Mouse (Mus musculus) midbrain, embryonic 10.5 days (tissue): ENCODE measurements around the gene Haghl. TPM values are rescaled to one million over a fixed set of nuclear protein-coding genes. Genes with fewer than 3 reads are reported as not detected.

Source experiments
- DNase-seq: peaks from one replicate; pipeline ENCODE4 v3.0.0-alpha.2; 2017; ENCODE audit warnings: low spot score
- H3K27ac ChIP-seq: fragments of 300-500 bp; sonication (generic); replicated peaks from 2 replicates; pipeline ENCODE4 v1.5.1; 2016; ENCODE audit warnings: mild to moderate bottlenecking
- H3K27me3 ChIP-seq: fragments of 300-500 bp; sonication (generic); 2 replicates; pipeline ENCODE4 v1.6.1; 2016; ENCODE audit warnings: low read depth, mild to moderate bottlenecking; ENCODE audit not compliant: poor library complexity, severe bottlenecking
- H3K36me3 ChIP-seq: fragments of 300-500 bp; sonication (generic); 2 replicates; pipeline ENCODE4 v1.6.1; 2016; ENCODE audit warnings: mild to moderate bottlenecking, moderate library complexity
- H3K4me1 ChIP-seq: fragments of 300-500 bp; sonication (generic); 2 replicates; pipeline ENCODE4 v1.6.1; 2016
- H3K4me3 ChIP-seq: fragments of 300-500 bp; sonication (generic); 2 replicates; pipeline ENCODE4 v1.5.1; 2016; ENCODE audit warnings: mild to moderate bottlenecking, moderate library complexity
- H3K9me3 ChIP-seq: fragments of 300-500 bp; sonication (generic); replicated peaks from 2 replicates; pipeline ENCODE4 v1.6.1; 2016; ENCODE audit warnings: mild to moderate bottlenecking
- WGBS: fragments of 180-500 bp; shearing (Covaris S2); methylation state at CpG from one replicate; pipeline ENCODE4 v1.1.7; 2016; 5-methylcytosine and 5-hydroxymethylcytosine counted together
- polyA plus RNA-seq: library from polyadenylated mRNA; unstranded; fragments of >200 nt; fragmentation: Nextera tagmentation; extraction: Ambion mirVana; gene quantifications from 2 replicates; pipeline ENCODE4 v1.2.1, GENCODE M21; 2016

The Haghl gene
- polyA plus RNA-seq, 1 experiment from 2014 or later = 75.8 TPM

DNA sequence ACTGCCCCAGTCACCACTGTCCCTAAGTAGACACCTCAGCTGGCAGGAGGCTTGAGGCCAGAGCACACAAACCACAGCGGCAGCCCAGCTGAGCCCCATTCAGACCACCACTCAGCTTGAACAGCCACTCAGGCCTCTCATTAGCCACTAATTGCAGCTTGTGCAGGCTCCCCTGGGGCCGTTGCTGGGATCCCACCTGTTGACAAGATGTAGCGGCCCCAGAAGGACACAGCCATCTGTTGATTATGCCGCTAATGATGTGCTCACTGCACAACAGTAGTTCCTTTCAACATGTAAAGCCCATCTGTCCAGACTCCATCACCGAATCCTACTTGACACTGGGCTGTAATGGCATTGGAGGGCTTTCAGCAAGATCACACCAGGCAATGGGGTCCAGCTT lies 19.6 kb downstream of the Haghl start:
- Histone ChIP-seq H3K36me3 (no peaks in the 10 kb centered on the region), H3K9me3 (no peaks in the 10 kb centered on the region), H3K27ac (no peak overlapping the region), H3K27me3 (peaks cover 38% of the 10 kb centered on the region), H3K4me1 (peaks cover 22% of the 10 kb centered on the region), H3K4me3 (no peak overlapping the region)
- DNase-seq = no peak
- 67% methylated on average over 5 of the region's 5 CpGs for WGBS

DNA sequence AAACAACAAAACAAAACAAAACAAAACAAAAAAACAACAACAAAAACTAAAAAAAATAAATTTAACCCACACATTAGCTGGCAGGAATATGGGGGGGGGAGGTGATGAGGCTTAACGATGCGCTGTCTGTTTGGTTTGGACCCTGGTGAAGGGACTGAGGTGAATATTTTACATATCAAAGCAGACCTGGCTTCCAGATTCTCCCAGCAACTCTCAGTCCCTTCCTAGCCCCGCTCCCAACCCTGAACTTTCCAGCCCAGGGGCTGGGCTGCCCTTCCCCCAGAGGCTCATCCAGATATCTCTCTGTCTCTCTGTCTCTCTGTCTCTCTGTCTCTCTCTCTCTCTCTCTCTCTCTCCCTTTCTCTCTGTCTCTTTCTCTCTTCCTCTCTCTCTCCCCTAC lies 22.9 kb downstream of the Haghl start:
- no peak overlapping the region for H3K4me3 ChIP-seq
- peaks cover 50% of the 10 kb centered on the region for H3K27me3 ChIP-seq
- 38% methylated on average over 3 of the region's 3 CpGs for WGBS
- no peak for DNase-seq
- H3K9me3 ChIP-seq = no peaks in the 10 kb centered on the region
- H3K27ac ChIP-seq = no peak overlapping the region
- peaks cover 22% of the 10 kb centered on the region for H3K4me1 ChIP-seq
- no peaks in the 10 kb centered on the region for H3K36me3 ChIP-seq

GRCm38 (mm10) chr17:25761561-25761970 lies 23.9 kb downstream of the Haghl start:
- DNase-seq = peak; percentile 63
- WGBS = 45% methylated on average over 4 of the region's 4 CpGs

GRCm38 (mm10) chr17:25760148-25760547 lies 25.3 kb downstream of the Haghl start:
- 85% methylated on average over 8 of the region's 8 CpGs for WGBS
- Histone ChIP-seq H3K27ac (no peak overlapping the region), H3K9me3 (no peaks in the 10 kb centered on the region), H3K4me3 (no peak overlapping the region), H3K36me3 (no peaks in the 10 kb centered on the region), H3K4me1 (peaks cover 22% of the 10 kb centered on the region), H3K27me3 (peaks cover 50% of the 10 kb centered on the region)
- DNase-seq = no peak

More at GRCm38 (mm10) chr17:25761561-25761970, 23.9 kb downstream of the Haghl start:
- peaks cover 22% of the 10 kb centered on the region for H3K4me1 ChIP-seq
- H3K4me3 ChIP-seq = no peak overlapping the region
- no peaks in the 10 kb centered on the region for H3K36me3 ChIP-seq
- peaks cover 46% of the 10 kb centered on the region for H3K27me3 ChIP-seq
- H3K27ac ChIP-seq = no peak overlapping the region
- no peaks in the 10 kb centered on the region for H3K9me3 ChIP-seq

GRCm38 (mm10) chr17:25757691-25758090 lies 27.8 kb downstream of the Haghl start:
- Histone ChIP-seq H3K27me3 (peaks cover 48% of the 10 kb centered on the region), H3K36me3 (no peaks in the 10 kb centered on the region), H3K4me1 (peaks cover 18% of the 10 kb centered on the region), H3K9me3 (no peaks in the 10 kb centered on the region), H3K27ac (no peak overlapping the region), H3K4me3 (no peak overlapping the region)
- no peak for DNase-seq
- WGBS = 84% methylated on average over 3 of the region's 3 CpGs

DNA sequence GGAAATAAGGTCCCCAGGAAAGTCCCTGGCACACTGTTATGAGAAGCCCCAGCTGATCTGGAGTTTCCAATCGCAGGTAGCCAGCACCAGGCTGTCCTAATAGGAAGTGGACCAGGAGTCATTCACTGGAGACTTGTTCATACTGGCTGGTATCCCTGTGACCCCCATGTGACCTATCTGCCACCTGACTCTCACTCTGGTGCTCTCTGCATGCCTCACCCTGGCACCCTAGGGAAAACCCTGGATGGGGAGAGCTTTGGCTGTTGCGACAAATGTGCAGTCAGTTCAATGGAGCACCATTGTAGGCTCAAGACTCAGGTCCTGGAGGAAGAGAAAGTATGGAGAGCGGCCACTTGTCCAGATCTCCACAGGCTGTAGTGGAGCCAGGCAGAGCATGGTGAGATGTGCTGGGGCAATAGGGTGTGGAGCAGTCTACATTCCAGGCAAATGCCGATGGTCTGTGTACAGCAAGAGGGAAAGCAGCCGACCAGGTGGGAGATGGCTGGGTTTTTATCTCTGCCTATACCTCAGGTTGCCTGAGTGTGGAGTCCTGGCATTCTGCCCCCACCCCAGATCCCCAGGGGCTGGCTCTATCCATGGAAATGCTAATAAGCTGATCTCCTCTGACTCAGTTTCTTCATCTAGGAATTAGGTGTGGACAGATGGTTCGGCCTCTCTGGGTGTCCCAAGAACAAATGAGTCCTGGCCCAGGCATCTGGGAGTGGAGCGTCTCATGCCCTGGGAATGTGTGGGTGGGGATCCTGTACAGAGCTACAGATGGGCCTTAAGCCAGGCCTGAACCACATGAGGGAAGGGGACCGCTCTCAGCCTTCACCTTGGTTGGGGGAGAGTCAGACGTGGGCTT lies 28.9 kb downstream of the Haghl start:
- WGBS = 85% methylated on average over 9 of the region's 9 CpGs
- peaks cover 48% of the 10 kb centered on the region for H3K27me3 ChIP-seq
- H3K4me1 ChIP-seq = peaks cover 7% of the 10 kb centered on the region
- DNase-seq = no peak
- no peaks in the 10 kb centered on the region for H3K36me3 ChIP-seq
- no peak overlapping the region for H3K27ac ChIP-seq
- H3K9me3 ChIP-seq = no peaks in the 10 kb centered on the region
- H3K4me3 ChIP-seq = no peak overlapping the region

DNA sequence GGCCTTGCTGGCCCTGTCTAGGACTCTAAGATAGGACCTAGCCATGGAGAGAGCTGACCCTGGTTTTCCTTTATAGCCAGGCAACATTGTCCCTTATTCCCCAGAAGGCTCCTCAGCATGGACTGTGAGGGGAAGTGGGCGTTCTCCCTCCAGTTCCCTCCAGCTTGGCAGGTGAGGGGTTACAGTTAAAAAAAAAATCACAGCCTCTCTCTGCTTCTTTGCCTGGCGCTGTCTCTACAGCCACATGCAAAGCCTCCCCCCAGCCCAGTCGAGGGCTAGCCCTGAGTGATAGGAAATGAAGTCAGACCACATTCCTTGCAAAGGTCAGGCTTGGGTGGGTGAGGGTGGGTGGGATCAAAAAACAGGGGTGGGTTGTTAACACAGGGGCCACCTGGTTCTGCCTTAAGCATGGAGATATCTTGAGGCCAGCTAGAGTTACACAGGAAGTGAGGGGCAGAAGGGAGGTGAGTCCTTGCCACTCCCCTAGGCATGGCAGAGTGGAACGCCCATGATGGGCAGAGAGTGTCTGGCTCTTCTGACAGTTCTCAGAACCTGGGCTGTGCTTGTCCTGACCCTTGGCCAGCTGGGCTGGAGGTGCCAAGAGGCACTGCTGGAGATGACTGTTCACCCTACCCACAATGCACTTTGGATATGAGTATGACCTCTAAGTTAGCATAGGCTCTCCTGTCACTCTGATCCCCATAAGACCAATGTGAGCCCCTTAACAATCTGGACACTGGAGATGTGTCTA lies 29.7 kb downstream of the Haghl start:
- H3K27me3 ChIP-seq = peaks cover 48% of the 10 kb centered on the region
- H3K36me3 ChIP-seq = no peaks in the 10 kb centered on the region
- no peaks in the 10 kb centered on the region; the same call in 1 of the 2 replicates for H3K4me1 ChIP-seq
- no peak for DNase-seq
- WGBS = 69% methylated on average over 4 of the region's 4 CpGs
- H3K4me3 ChIP-seq = no peak overlapping the region
- no peaks in the 10 kb centered on the region for H3K9me3 ChIP-seq
- H3K27ac ChIP-seq = no peak overlapping the region

DNA sequence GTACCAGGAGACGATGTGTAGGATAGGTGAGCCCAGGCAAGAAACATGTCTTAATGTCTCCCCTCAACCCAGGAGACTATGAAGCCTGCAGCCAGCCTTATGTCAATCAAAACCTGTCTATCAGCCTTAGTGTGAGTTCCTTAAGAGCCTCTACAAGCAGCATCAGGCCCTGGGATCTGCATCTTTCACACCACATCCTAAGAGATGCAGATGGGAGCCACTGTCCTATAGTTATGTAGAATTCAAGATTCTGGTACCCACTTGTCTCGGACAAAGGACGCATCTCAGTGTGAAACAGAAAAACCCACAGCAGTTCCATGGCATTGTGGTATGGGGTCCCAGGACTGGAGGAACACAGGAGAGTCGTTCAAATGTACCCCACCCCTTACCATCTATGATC lies 30.4 kb downstream of the Haghl start:
- no peak for DNase-seq
- Histone ChIP-seq H3K4me3 (no peak overlapping the region), H3K27ac (no peak overlapping the region), H3K9me3 (no peaks in the 10 kb centered on the region), H3K36me3 (no peaks in the 10 kb centered on the region), H3K27me3 (peaks cover 41% of the 10 kb centered on the region), H3K4me1 (no peaks in the 10 kb centered on the region; the same call in 1 of the 2 replicates)
- 81% methylated on average over 4 of the region's 4 CpGs for WGBS

DNA sequence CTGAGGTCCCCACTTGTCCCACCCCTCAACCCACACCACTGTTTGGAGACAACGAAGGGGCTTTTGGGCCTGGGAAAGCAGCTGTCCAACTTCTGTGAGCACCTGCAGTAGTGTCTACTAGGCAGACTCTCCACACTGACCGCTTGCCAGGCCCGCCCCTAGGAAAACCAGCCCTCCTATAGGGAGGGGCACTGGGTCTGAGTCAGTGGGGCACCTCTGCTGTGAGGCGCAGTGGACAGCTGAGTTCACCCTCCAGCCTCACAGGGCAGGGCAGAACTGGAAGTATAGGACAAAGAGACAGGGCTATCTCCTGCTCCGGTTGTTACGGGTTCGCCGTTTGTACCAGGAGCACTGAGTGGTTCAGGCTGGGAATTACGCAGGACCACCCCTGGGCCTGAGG lies 31.2 kb downstream of the Haghl start, which contains the start of gene Msln:
Gene Msln (minus strand): TSS at position 138 of the 400 bp plus-strand sequence.
- H3K36me3 ChIP-seq = no peaks in the 10 kb centered on the region
- no peak within 1 kb of the TSS for H3K4me3 ChIP-seq
- no peaks in the 10 kb centered on the region for H3K9me3 ChIP-seq
- peaks cover 33% of the 10 kb centered on the region for H3K27me3 ChIP-seq
- H3K4me1 ChIP-seq = no peaks in the 10 kb centered on the region; the same call in 1 of the 2 replicates
- 91% methylated on average over 9 of the region's 9 CpGs for WGBS
- H3K27ac ChIP-seq = no peak within 1 kb of the TSS; the same call in 1 of the 2 replicates
- DNase-seq = no peak

DNA sequence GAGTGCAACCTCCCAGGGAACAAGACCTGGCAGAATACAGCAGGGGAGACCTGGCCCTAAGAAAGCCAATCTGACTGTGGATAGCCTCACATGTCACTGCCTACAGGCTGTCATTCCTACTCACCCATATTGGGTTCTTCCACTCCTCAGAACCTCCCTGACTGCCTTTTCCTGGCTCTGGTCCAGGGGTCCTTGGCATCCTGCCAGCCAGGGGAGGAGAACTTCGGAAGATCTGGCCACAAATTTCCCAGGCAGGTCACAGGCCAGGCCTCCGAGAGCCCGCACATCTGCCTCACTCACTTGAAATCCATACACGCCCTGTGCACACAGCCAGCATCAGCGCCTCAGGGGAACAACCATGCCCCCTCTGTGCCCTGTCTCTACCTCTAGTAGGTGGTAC lies 34.0 kb downstream of the Haghl start:
- Histone ChIP-seq H3K27me3 (peaks cover 13% of the 10 kb centered on the region; the same call in 1 of the 2 replicates), H3K27ac (no peak overlapping the region), H3K4me1 (no peaks in the 10 kb centered on the region; the same call in 1 of the 2 replicates), H3K4me3 (no peak overlapping the region), H3K36me3 (no peaks in the 10 kb centered on the region), H3K9me3 (no peaks in the 10 kb centered on the region)
- no peak for DNase-seq
- WGBS = 84% methylated on average over 5 of the region's 5 CpGs

DNA sequence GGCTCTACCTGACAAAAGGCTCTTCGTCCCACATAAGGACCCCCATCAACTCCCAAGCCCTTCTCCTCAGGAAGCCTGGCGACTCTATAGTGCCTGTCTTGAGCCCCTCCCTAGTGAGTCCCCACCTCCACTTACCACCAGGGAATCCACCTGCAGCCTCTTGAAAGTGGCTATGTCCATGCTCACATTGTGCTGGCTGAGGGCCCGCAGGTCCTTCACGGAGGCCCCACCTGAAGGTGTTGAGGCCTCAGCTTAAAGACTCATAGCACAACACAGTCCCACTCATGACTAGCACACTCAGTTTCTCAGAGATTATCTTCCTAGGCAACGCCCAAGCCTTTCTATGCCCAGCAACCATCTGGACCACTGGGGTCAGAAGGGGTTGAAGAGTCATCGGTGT lies 36.2 kb downstream of the Haghl start:
- Histone ChIP-seq H3K27me3 (peaks cover 5% of the 10 kb centered on the region; the same call in 1 of the 2 replicates), H3K9me3 (no peaks in the 10 kb centered on the region), H3K4me3 (no peak overlapping the region), H3K36me3 (no peaks in the 10 kb centered on the region), H3K4me1 (peaks cover 5% of the 10 kb centered on the region; the same call in 1 of the 2 replicates), H3K27ac (no peak overlapping the region)
- WGBS = 89% methylated on average over 6 of the region's 6 CpGs
- DNase-seq = no peak

GRCm38 (mm10) chr17:25748238-25748637 lies 37.2 kb downstream of the Haghl start:
- Histone ChIP-seq H3K4me1 (peaks cover 5% of the 10 kb centered on the region; the same call in 1 of the 2 replicates), H3K4me3 (no peak overlapping the region), H3K36me3 (no peaks in the 10 kb centered on the region), H3K27ac (no peak overlapping the region), H3K27me3 (no peaks in the 10 kb centered on the region; the same call in 1 of the 2 replicates), H3K9me3 (no peaks in the 10 kb centered on the region)
- DNase-seq = no peak
- 91% methylated on average over 4 of the region's 4 CpGs for WGBS
